Mouse (Mus musculus): ENCODE results near the gene Gm10139.
"Not testable (repeated sequence)": the region's sequence is repeated elsewhere in the genome, so short reads cannot be mapped to it uniquely, and the experiment has no call there.

Gm10139 gene

DNA sequence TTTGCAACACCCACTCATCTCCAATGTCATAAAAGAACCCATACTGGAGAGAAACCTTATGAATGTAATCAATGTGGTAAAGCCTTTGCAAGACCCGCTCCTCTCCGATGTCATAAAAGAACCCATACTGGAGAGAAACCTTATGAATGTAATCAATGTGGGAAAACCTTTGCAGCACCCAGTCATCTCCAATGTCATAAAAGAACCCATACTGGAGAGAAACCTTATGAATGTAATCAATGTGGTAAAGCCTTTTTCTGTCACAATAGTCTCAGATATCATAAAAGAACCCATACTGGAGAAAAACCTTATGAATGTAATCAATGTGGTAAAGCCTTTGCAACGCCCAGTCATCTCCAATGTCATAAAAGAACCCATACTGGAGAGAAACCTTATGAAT lies at the start of gene Gm10139:
Gm10139 (plus strand) TSS at position 301 of the 400 bp plus-strand sequence.
- in situ Hi-C loops (cut with MboI; ENCODE audit: unreplicated experiment in 2 of 2) = not testable (repeated sequence)

DNA sequence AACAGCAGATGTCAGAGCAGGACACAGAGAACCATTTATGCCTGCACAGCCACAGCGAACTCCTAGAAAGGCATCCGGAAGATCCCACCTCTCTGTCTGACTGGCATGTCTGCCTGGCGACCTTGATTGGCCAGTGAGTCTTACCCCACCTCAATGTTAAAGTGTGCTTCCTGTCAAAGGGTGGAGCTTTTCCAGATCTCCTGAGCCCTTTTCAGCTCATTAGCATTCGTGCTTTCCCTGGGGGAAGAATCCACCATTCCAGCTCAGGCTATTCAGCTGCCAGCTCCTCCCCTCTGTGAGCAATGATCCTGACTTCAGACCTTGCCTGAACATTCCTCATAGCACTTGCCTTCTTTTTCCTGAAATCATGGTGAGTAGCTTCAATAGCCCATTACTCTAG lies 45.2 kb downstream of the Gm10139 start:
- in situ Hi-C loops (cut with MboI; ENCODE audit: unreplicated experiment in 2 of 2) = not testable (repeated sequence)
